Mouse (Mus musculus) retina, adult 2 months (tissue): ENCODE data around the gene Klk4.

Experiments used
- DNase-seq: peaks from one replicate; pipeline ENCODE4 v3.0.0-alpha.2; 2012; ENCODE audit warnings: low read depth, low spot score

Gene Klk4

GRCm38 (mm10) chr7:43880912-43881311, at the start of gene Klk4:
TSS of gene Klk4 (plus strand) at chr7:43881160.
- no peak for DNase-seq

GRCm38 (mm10) chr7:43841701-43842100, 39.3 kb upstream of the Klk4 start, which contains the start of gene Klk5:
TSS of gene Klk5 (plus strand) at chr7:43841971.
- DNase-seq: no peak

GRCm38 (mm10) chr7:43843801-43844200, 37.2 kb upstream of the Klk4 start:
- DNase-seq: no peak

GRCm38 (mm10) chr7:43851616-43852015, 29.3 kb upstream of the Klk4 start:
- no peak for DNase-seq

- DNase-seq: no peak
Observed at GRCm38 (mm10) chr7:43854642-43855380, 26.1 kb upstream of the Klk4 start.

- no peak for DNase-seq
Observed at GRCm38 (mm10) chr7:43855709-43856108, 25.3 kb upstream of the Klk4 start.

GRCm38 (mm10) chr7:43856307-43856706, 24.7 kb upstream of the Klk4 start:
- DNase-seq: no peak

- DNase-seq: no peak
Observed at GRCm38 (mm10) chr7:43857501-43857900, 23.5 kb upstream of the Klk4 start.

- no peak for DNase-seq
Observed at GRCm38 (mm10) chr7:43860411-43860810, 20.5 kb upstream of the Klk4 start.

- DNase-seq: peak; percentile 22
Observed at GRCm38 (mm10) chr7:43873237-43873636, 7.7 kb upstream of the Klk4 start.

GRCm38 (mm10) chr7:43873674-43874073, 7.3 kb upstream of the Klk4 start:
- no peak for DNase-seq

- no peak for DNase-seq
Observed at GRCm38 (mm10) chr7:43874868-43875375, 6.0 kb upstream of the Klk4 start.

GRCm38 (mm10) chr7:43876444-43876843, 4.5 kb upstream of the Klk4 start:
- DNase-seq: no peak

GRCm38 (mm10) chr7:43878281-43878680, 2.7 kb upstream of the Klk4 start:
- no peak for DNase-seq

GRCm38 (mm10) chr7:43882346-43882745, 1.4 kb downstream of the Klk4 start:
- DNase-seq: no peak

- DNase-seq: no peak
Observed at GRCm38 (mm10) chr7:43882811-43883210, 1.9 kb downstream of the Klk4 start.

- no peak for DNase-seq
Observed at GRCm38 (mm10) chr7:43883547-43883946, 2.6 kb downstream of the Klk4 start.

- no peak for DNase-seq
Observed at GRCm38 (mm10) chr7:43891365-43891764, 10.4 kb downstream of the Klk4 start.

- DNase-seq: no peak
Observed at GRCm38 (mm10) chr7:43891788-43892187, 10.8 kb downstream of the Klk4 start.

GRCm38 (mm10) chr7:43894836-43895235, 13.9 kb downstream of the Klk4 start:
- DNase-seq: peak; percentile 54

GRCm38 (mm10) chr7:43914821-43915220, 33.9 kb downstream of the Klk4 start:
- DNase-seq: no peak

- DNase-seq: no peak
Observed at GRCm38 (mm10) chr7:43918426-43918825, 37.5 kb downstream of the Klk4 start.

- no peak for DNase-seq
Observed at GRCm38 (mm10) chr7:43918871-43919270, 37.9 kb downstream of the Klk4 start.
